Mouse (Mus musculus) ES-E14 (cell line): ENCODE data around the gene Noc3l. TPM values are rescaled to one million over a fixed set of nuclear protein-coding genes. Genes with fewer than 3 reads are reported as not detected.

Experiments
- DNase-seq: peaks from one replicate; pipeline ENCODE4 v3.0.0-alpha.2; 2013; ENCODE audit warnings: low read depth, low spot score
- H3K27ac ChIP-seq: 2 replicates; pipeline ENCODE4 v1.5.1; 2012; ENCODE audit warnings: low read depth, mild to moderate bottlenecking, low read length, moderate library complexity, mixed read lengths; ENCODE audit not compliant: poor library complexity, insufficient read depth, severe bottlenecking
- H3K36me3 ChIP-seq: 2 replicates; pipeline ENCODE4 v1.6.1; 2012; ENCODE audit warnings: mild to moderate bottlenecking, low read length, moderate library complexity, mixed read lengths; ENCODE audit not compliant: control insufficient read depth, poor library complexity, insufficient read depth, severe bottlenecking
- H3K4me1 ChIP-seq, 2 experiments: fragments of 150-350 bp in 1 of 2; sonication (generic) in 1 of 2; 2 replicates each; pipeline ENCODE4 v1.6.1; 2012; ENCODE audit warnings: low read length in 2 of 2, mild to moderate bottlenecking in 1 of 2, mixed read lengths in 1 of 2; ENCODE audit not compliant: control insufficient read depth in 2 of 2, insufficient read depth in 2 of 2, poor library complexity in 1 of 2
- H3K4me3 ChIP-seq, 2 experiments: fragments of 150-350 bp in 1 of 2; sonication (generic) in 1 of 2; 2 replicates each; pipeline ENCODE4 v1.5.1; 2012; ENCODE audit warnings: low read length in 2 of 2, low read depth in 1 of 2, mild to moderate bottlenecking in 1 of 2, mixed read lengths in 1 of 2; ENCODE audit not compliant: insufficient read depth in 1 of 2, poor library complexity in 1 of 2, severe bottlenecking in 1 of 2
- H3K9ac ChIP-seq: 2 replicates; pipeline ENCODE4 v1.6.1; 2012; ENCODE audit warnings: low read depth, mild to moderate bottlenecking, low read length, mixed read lengths; ENCODE audit not compliant: poor library complexity, insufficient read depth, severe bottlenecking
- H3K9me3 ChIP-seq: fragments of 150-350 bp; sonication (generic); 2 replicates; pipeline ENCODE4 v1.6.1; 2012; ENCODE audit warnings: low read depth, mild to moderate bottlenecking, low read length; ENCODE audit not compliant: control insufficient read depth, insufficient read depth
- CHD2 ChIP-seq: IDR thresholded peaks from 2 replicates; pipeline ENCODE4 v1.6.1; 2014; ENCODE audit warnings: mild to moderate bottlenecking, low read depth, low read length, inconsistent platforms
- HCFC1 ChIP-seq: IDR thresholded peaks from 2 replicates; pipeline ENCODE4 v1.6.1; 2012; ENCODE audit warnings: low read length, inconsistent platforms, borderline replicate concordance; ENCODE audit not compliant: insufficient read depth
- MAFK ChIP-seq: IDR thresholded peaks from 2 replicates; pipeline ENCODE4 v1.6.1; 2014; ENCODE audit warnings: mild to moderate bottlenecking, low read depth, low read length, inconsistent platforms; ENCODE audit not compliant: insufficient read depth
- ZC3H11A ChIP-seq: IDR thresholded peaks from 2 replicates; pipeline ENCODE4 v1.6.1; 2012; ENCODE audit warnings: low read depth, mild to moderate bottlenecking, inconsistent platforms, low read length, borderline replicate concordance
- ZNF384 ChIP-seq: IDR thresholded peaks from 2 replicates; pipeline ENCODE4 v1.6.1; 2012; ENCODE audit warnings: low read depth, low read length, inconsistent platforms
- in situ Hi-C, 2 experiments: fragments of 600-800 bp; cut with MboI; formaldehyde crosslinking; loops; one replicate each; pipeline ENCODE4 v1.15.1; 2025; ENCODE audit warnings: low sequenced_read_pairs in 2 of 2, inconsistent platforms in 1 of 2; ENCODE audit not compliant: unreplicated experiment in 2 of 2
- total RNA-seq: library from RNA; depleted of rRNA; stranded (reverse); fragments of 300-350 nt; gene quantifications from 2 replicates; pipeline ENCODE4 v1.2.3, GENCODE M21; 2012

Noc3l gene
- total RNA-seq, 1 experiment = 29.9 TPM

DNA sequence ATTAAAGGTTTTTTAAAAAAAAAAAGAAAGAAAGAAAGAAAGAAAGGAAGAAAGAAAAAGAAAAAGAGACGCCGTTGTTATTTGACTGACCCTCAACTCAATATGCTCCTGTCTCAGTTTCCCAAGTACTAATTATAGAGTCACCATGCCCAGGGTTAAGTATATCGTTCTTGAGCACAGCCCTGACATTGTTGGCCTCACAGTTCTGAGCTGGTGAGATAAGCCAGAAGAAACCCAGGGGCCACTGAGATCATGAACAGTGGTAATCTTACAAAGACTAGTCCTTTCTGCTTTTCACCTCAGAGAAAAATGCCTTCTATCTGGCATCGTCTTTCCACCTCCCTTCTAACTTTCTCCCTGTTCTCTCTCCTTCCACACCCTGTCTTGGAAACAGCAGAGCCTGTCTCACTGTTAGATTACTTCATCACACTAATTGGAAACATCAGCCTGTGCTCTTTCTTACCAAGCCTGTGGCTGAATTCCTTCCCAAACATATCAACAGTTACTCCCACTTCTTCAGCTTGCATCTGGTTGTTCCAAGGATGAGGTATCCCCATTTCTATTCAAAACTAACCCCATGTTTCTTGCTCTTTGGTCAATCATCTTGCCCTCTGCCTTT, 1.3 kb upstream of the Noc3l start:
- Histone ChIP-seq H3K27ac (no peak overlapping the region), H3K4me1 (0 out of 4 replicates have a peak, but pooled peaks cover 0 to 2% of the 10 kb centered on the region in 2 experiments), H3K36me3 (peaks cover 7% of the 10 kb centered on the region), H3K4me3 (no peak overlapping the region), H3K9me3 (no peaks in the 10 kb centered on the region), H3K9ac (no peak overlapping the region)
- in situ Hi-C loops = no loop called here
- no peak for TF ChIP-seq MAFK
- no peak for TF ChIP-seq CHD2
- TF ChIP-seq HCFC1 = no peak
- TF ChIP-seq ZC3H11A = no peak
- TF ChIP-seq ZNF384 = no peak
- DNase-seq = no peak

DNA sequence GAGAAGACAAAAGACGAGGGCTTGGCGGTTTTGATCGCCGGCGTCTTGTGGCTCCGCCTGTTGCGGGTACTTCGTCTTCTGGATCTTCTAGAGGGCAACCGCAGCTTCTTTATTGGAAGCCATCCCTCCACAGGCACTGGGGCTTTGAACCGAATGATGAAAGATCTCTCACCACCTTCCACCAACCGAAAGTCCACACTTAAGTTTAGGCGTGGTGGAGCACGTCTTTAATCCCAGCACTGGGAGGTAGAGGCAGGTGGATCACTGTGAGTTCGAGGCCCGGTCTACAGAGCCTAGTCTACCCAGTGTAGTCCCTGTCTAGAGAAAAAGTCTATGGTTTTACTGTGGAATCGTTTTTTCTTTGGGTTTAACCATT, 378 bp upstream of the Noc3l start:
- Histone ChIP-seq H3K27ac (peak overlapping the region; percentile 48), H3K36me3 (peaks cover 13% of the 10 kb centered on the region), H3K9ac (peak overlapping the region; percentile 74), H3K9me3 (no peaks in the 10 kb centered on the region), H3K4me3 (peak overlapping the region; percentile 52 to 90), H3K4me1 (0 out of 4 replicates have a peak, but pooled peaks cover 0 to 2% of the 10 kb centered on the region in 2 experiments)
- in situ Hi-C loops = no loop called here
- DNase-seq = no peak
- TF ChIP-seq MAFK (no peak), ZNF384 (no peak), CHD2 (no peak), HCFC1 (no peak), ZC3H11A (no peak)

DNA sequence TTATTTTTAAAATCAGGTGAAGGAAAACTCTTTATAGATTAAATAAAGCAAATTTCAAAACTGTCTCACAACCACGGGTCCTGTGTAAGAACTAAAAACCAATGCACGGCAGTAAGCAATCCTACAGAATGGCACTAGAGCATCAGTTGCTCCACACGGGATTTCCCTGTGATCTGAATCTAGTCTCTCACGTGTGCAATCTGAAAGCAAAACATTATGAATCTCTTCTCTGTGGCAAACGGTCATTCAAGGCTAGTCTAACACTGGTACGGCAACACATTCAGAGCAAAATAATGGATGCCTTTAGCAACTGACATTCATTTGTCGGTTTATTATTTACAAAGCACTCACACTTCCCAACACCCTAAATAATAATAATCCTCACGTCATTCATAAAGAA, 846 bp downstream of the Noc3l start:
- peak overlapping the region; percentile 90 to 92 for H3K4me3 ChIP-seq
- in situ Hi-C loops = no loop called here
- H3K9ac ChIP-seq = peak overlapping the region; percentile 93
- DNase-seq = no peak
- H3K36me3 ChIP-seq = peaks cover 18% of the 10 kb centered on the region
- H3K27ac ChIP-seq = no peak overlapping the region
- H3K4me1 ChIP-seq = 0 out of 4 replicates have a peak, but pooled peaks cover 0 to 2% of the 10 kb centered on the region in 2 experiments
- TF ChIP-seq HCFC1 (no peak), CHD2 (no peak), ZNF384 (no peak)
- H3K9me3 ChIP-seq = no peaks in the 10 kb centered on the region

DNA sequence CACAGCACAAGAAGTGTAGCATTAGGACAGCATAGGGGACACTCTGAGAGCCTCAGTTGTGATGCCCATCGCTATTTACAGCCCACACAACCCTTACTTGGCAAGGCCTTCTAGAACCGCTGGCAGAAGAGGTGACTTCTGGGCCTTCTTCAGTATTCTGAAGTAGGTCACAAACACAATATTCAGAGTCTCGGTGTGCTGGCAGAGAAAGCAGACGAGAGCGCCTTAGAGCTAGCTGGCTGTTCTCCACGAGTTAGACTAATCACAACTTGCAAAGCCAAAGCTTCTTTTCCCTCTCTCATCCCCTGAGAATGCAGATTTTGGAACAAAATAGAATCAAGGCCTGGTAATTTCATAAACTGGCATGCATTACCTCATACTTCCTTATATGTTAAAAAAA, 20.2 kb downstream of the Noc3l start:
- no peak overlapping the region for H3K4me3 ChIP-seq
- H3K4me1 ChIP-seq = peaks cover 0 to 3% of the 10 kb centered on the region in 2 experiments; a peak in 1 of 4 replicates
- DNase-seq = no peak
- in situ Hi-C loops = no loop called here
- no peak for TF ChIP-seq ZNF384
- no peak for TF ChIP-seq CHD2
- no peak for TF ChIP-seq MAFK
- no peak for TF ChIP-seq ZC3H11A
- no peak for TF ChIP-seq HCFC1
- H3K36me3 ChIP-seq = peaks cover 33% of the 10 kb centered on the region
- H3K9ac ChIP-seq = no peak overlapping the region
- no peak overlapping the region for H3K27ac ChIP-seq
- H3K9me3 ChIP-seq = no peaks in the 10 kb centered on the region

DNA sequence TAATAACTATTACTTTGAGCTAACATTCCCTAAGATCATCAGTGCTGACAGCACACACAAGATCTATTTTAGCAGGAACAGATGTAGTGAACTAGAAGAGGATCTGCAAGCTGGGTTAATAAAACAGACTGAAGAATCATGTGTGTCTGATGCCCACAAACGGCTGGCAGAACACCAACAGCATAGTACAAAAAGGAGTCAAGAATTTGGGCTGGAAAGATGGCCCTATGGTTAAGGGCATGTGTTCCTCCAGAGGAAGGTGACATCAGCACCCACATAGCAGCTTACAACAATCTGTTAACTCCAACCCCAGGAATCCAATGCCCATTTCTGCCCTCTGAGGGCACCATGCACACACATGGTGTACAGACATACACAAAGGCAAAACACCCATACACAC, 20.7 kb downstream of the Noc3l start:
- in situ Hi-C loops = no loop called here
- Histone ChIP-seq H3K36me3 (peaks cover 35% of the 10 kb centered on the region), H3K9ac (no peak overlapping the region), H3K4me3 (no peak overlapping the region), H3K9me3 (no peaks in the 10 kb centered on the region), H3K4me1 (peaks cover 0 to 3% of the 10 kb centered on the region in 2 experiments; a peak in 1 of 4 replicates), H3K27ac (no peak overlapping the region)
- TF ChIP-seq ZNF384 (no peak), HCFC1 (no peak), ZC3H11A (no peak), MAFK (no peak), CHD2 (no peak)
- DNase-seq = no peak
